Mouse (Mus musculus): ENCODE measurements at regions not wholly inside any gene's neighbourhood (a gene's known extent, or its start where the extent isn't known, plus 50 kb on each side); places are given as distances from the start of the nearest gene placed in this dataset.

GRCm38 (mm10) chr11:24750144-24750779 is 672.4 kb downstream of the Bcl11a start:
- no peak for DNase-seq (ENCODE audit: low read depth)
- no peak for TF ChIP-seq POLR2A (IDR thresholded peaks at IDR 0.05; ENCODE audit: borderline replicate concordance, extremely low read depth, insufficient read depth, insufficient read length, poor library complexity, severe bottlenecking)

GRCm38 (mm10) chr11:24758130-24758529 is 680.3 kb downstream of the Bcl11a start:
- DNase-seq (ENCODE audit: low read depth) = no peak
- TF ChIP-seq CTCF (IDR thresholded peaks at IDR 0.05; ENCODE audit: borderline replicate concordance, extremely low read depth, insufficient read depth, insufficient read length) (no peak), POLR2A (IDR thresholded peaks at IDR 0.05; ENCODE audit: borderline replicate concordance, extremely low read depth, insufficient read depth, insufficient read length, poor library complexity, severe bottlenecking) (no peak)

DNA sequence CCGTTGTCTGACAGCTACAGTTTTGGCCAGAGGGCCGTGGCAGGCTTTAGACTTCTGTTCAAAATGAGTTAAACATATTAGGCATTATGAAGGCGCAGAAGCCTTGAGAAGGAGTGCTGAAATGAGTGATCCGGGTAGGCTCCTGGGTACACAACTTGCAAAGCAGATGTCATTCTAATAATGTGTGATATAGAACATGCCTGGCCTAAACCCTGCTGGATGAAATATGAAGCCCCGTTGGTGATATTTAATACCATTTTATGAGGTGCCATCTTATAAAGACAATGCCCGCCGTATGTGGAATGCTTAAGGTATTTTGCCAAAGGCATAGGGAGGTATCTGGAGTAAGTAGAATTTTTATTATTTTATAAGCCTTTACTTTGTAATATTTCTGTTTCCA is 705.6 kb downstream of the Bcl11a start:
- TF ChIP-seq POLR2A (IDR thresholded peaks at IDR 0.05; ENCODE audit: borderline replicate concordance, extremely low read depth, insufficient read depth, insufficient read length, poor library complexity, severe bottlenecking) (no peak), CTCF (IDR thresholded peaks at IDR 0.05; ENCODE audit: borderline replicate concordance, extremely low read depth, insufficient read depth, insufficient read length) (no peak)
- no peak for DNase-seq (ENCODE audit: low read depth)

DNA sequence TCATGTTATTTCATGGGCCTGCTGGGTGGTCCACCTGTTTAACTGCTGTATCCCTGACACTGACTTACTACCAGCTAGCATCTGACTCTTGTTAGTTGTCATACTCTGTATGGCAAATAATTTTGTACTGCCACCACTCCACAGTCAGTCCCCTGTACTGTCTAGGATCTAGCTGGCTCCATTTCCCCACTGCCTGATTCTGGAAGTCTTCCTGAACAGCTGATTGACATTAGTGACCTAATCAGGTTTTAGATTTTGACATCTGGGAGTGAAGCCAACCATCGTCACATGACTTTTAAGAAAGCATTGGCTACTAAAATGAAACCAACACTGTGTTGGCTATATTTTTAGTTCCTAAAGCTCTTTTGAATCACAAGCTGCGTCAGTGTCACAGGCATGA is 711.3 kb downstream of the Bcl11a start:
- no peak for TF ChIP-seq CTCF (IDR thresholded peaks at IDR 0.05; ENCODE audit: borderline replicate concordance, extremely low read depth, insufficient read depth, insufficient read length)
- TF ChIP-seq POLR2A (IDR thresholded peaks at IDR 0.05; ENCODE audit: borderline replicate concordance, extremely low read depth, insufficient read depth, insufficient read length, poor library complexity, severe bottlenecking) = no peak
- no peak for DNase-seq (ENCODE audit: low read depth)

DNA sequence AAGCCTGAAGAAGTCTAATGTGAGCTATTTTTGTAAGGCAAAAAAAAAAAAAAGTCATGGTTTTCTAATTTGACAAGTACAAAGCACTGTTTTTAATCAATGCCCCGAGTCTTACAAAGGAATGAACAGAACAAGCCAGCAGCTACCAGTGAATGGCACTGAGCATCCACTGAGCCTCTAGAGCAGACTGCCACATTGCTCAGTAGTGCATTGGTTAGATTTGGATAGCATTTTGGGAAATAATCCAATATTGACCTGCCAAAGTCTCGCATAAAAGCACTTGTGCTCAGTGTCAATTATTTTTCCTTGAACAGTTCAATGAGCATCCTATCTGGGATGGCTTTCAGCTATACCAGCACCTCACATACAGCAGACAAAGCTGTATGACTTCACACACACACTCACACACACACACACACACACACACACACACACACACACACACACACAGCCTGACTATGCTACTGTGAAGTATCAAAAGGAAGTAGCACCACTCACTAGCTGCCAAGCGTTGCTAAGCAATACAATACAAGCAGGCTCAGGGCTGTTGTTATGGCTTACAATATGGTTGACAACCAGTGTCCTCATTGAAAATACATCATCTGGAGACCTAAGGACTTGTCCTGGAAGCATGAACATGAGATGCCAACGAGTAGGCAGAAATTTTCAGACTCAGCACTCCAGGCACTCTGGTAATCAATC is 717.8 kb downstream of the Bcl11a start:
- TF ChIP-seq POLR2A (IDR thresholded peaks at IDR 0.05; ENCODE audit: borderline replicate concordance, extremely low read depth, insufficient read depth, insufficient read length, poor library complexity, severe bottlenecking) = no peak
- no peak for TF ChIP-seq CTCF (IDR thresholded peaks at IDR 0.05; ENCODE audit: borderline replicate concordance, extremely low read depth, insufficient read depth, insufficient read length)
- DNase-seq (ENCODE audit: low read depth) = peak; percentile 84

GRCm38 (mm10) chr11:24804623-24805023 is 726.8 kb downstream of the Bcl11a start:
- TF ChIP-seq POLR2A (IDR thresholded peaks at IDR 0.05; ENCODE audit: borderline replicate concordance, extremely low read depth, insufficient read depth, insufficient read length, poor library complexity, severe bottlenecking) = no peak
- no peak for TF ChIP-seq CTCF (IDR thresholded peaks at IDR 0.05; ENCODE audit: borderline replicate concordance, extremely low read depth, insufficient read depth, insufficient read length)
- DNase-seq (ENCODE audit: low read depth) = peak; percentile 82

DNA sequence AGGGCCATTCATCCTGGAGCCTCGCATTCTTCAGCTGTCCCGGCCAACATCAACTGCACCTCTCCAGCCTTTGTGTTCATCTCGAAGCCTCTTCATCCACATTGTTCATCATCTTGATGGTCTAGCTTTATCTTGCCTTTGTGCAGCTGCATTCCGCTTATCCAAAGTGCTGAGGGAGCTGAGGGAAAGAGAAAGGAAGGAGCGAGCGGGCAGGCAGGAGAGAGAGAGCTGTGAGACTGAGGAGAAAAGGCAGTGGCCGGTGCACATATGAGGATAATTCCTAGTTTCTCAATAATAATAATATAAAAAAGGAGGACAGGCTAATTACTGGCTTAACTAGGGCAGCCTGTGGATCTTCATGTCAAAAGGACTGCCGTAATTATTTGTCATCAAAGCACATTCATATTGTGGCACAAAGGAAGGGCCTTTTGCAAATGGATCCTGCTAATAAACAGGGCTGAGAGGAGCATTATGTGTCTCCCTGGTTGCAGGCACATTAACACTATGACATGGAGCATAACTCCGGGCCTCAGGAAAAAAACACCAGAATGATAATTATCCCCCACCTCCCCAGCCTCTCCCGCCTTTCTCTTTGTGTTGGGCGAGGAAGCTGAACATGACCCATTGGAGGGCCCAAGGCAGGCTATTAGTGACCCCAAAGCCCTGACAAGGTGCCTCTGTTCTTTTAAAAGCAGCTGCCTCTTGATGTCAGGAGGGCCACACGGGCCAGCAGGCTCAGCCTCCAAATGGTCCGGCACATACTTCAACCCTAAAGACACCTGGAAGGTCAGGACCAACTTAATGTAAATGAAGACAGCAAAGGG is 751.9 kb downstream of the Bcl11a start:
- no peak for TF ChIP-seq CTCF (IDR thresholded peaks at IDR 0.05; ENCODE audit: borderline replicate concordance, extremely low read depth, insufficient read depth, insufficient read length)
- TF ChIP-seq POLR2A (IDR thresholded peaks at IDR 0.05; ENCODE audit: borderline replicate concordance, extremely low read depth, insufficient read depth, insufficient read length, poor library complexity, severe bottlenecking) = no peak
- DNase-seq (ENCODE audit: low read depth) = peak; percentile 74

DNA sequence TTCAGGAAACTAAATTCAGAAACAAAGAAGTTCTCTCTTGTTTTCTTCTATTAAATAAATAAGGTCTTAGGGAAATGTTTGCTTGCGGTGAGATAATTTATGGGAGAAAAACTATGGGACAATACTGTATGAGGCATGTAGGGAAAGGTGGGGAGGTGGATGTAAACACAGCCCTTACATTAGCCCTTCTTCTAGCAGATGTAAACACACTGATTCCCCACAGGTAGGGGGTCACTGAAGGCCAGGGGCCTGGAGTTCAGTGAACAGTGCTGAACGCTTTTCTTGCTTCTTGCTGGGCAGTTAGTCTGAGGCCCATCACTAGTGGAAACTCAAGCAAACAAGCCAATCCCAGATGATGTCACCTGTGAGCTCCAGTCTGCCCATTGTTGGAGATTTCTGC is 752.6 kb downstream of the Bcl11a start:
- DNase-seq (ENCODE audit: low read depth) = no peak
- no peak for TF ChIP-seq POLR2A (IDR thresholded peaks at IDR 0.05; ENCODE audit: borderline replicate concordance, extremely low read depth, insufficient read depth, insufficient read length, poor library complexity, severe bottlenecking)

DNA sequence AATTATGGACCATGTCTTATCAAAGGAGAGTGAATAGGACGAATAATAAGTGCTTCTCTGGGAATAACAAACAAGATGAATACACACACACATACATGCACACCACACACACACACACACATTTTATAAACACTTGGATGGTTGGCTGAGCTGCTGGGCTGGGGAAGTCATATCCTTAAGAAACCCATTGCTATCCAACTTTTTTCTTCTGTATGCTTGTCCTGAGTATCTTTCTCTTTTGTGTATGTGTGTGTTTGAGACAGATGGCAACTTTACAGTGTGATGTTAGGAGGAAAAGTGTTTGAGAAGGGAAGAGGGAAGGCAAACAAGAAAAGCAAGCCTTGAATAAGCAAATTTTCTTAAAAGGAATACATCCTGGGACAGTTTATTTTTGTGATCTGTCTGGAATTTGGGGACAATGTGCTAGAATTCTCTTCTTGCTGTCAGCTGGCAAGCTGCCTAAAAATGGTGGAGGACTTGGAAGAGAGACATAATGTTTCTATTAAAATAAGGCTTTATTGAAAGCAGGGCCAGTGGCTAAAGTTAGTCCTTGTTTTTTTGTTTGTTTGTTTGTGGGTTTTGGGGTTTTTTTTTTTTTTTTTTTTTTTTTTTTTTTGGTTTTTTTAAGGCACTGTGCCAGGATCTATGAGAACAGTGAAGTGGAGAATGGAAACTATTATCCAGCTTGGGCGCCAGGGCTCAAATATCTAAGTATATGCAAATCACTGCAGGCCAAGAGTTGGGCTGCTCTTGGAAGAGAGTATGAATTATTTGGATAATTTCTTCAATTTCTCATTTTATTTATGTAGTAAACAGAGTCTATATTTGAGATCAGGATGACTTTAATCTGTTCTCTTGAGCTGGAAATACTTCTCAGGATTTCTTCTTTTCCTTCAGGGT is 766.2 kb downstream of the Bcl11a start:
- DNase-seq (ENCODE audit: low read depth) = peak; percentile 47
- TF ChIP-seq POLR2A (IDR thresholded peaks at IDR 0.05; ENCODE audit: borderline replicate concordance, extremely low read depth, insufficient read depth, insufficient read length, poor library complexity, severe bottlenecking) (no peak), CTCF (IDR thresholded peaks at IDR 0.05; ENCODE audit: borderline replicate concordance, extremely low read depth, insufficient read depth, insufficient read length) (no peak)

DNA sequence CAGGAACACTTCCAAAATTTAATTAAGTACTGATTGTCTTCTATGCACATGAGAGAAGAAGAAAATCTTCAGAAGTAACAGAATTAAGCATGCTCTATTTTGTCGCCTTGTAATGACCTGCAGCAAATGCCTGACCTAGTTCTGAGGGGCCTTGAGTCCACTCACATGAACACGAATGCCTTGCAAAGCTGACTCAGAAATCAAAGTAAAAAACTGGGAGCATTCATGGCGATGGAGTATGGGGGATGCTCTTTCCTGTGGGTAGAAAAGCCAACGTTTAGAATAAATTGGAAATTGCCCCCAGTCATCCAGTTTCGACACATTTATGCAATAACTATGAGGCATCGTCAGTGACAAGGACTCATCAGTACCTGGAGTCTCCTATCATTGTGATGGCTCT is 779.1 kb downstream of the Bcl11a start:
- no peak for DNase-seq (ENCODE audit: low read depth)
- TF ChIP-seq POLR2A (IDR thresholded peaks at IDR 0.05; ENCODE audit: borderline replicate concordance, extremely low read depth, insufficient read depth, insufficient read length, poor library complexity, severe bottlenecking) = no peak

DNA sequence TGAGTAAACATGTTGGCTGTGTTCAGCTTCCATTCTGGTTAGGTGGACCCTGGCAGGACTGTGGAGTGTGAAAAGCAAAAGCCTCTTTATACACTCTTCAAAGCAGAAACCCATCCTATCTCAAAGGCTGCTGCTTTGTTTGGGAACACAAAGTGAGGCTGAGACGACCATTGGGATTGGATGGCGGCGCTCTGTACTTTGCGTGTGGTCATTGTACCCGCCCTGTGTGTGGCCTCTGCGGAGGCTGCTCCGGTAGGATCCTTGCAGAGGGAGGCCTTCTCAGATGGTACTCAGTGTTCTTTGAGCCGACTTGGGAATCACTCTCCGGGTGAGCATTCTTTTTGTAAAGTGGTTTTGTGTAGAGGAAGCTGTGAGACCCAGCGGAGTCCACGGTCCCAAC is 786.8 kb downstream of the Bcl11a start:
- TF ChIP-seq POLR2A (IDR thresholded peaks at IDR 0.05; ENCODE audit: borderline replicate concordance, extremely low read depth, insufficient read depth, insufficient read length, poor library complexity, severe bottlenecking) (no peak), CTCF (IDR thresholded peaks at IDR 0.05; ENCODE audit: borderline replicate concordance, extremely low read depth, insufficient read depth, insufficient read length) (no peak)
- peak; percentile 23 for DNase-seq (ENCODE audit: low read depth)

Data from brain, embryonic 14.5 days (tissue).